ENCODE assay signal across 8 mouse cellular contexts in genomic region chr13:103333601-103334391, GRCm38 (mm10). TPM values are rescaled to one million over a fixed set of nuclear protein-coding genes. Genes with fewer than 3 reads are reported as not detected.
DNase-seq lines count a peak whose midpoint lies in the region; ATAC-seq and TF ChIP-seq lines count a peak whose summit lies in the region.

No protein-coding gene starts in this region.

- H3K9ac ChIP-seq in forebrain, embryonic 14.5 days (ENCODE audit: low read length) = peak overlapping the region; percentile 65
- peak overlapping the region; percentile 59 for H3K9ac ChIP-seq in midbrain, embryonic 12.5 days (replicated peaks)
- H3K9ac ChIP-seq in stomach, embryonic 14.5 days (replicated peaks; ENCODE audit: low read depth, low read length) = peak overlapping the region; percentile 48

- H3K4me1 ChIP-seq in E14TG2a.4 (replicated peaks; ENCODE audit: low read depth, low read length) = peaks cover 30% of the 10 kb centered on the region
- peaks cover 4% of the 10 kb centered on the region for H3K4me1 ChIP-seq in forebrain, embryonic 14.5 days (ENCODE audit: control insufficient read depth, insufficient read depth, low read length)
- H3K4me1 ChIP-seq in midbrain, embryonic 12.5 days = peaks cover 19% of the 10 kb centered on the region
- peaks cover 8% of the 10 kb centered on the region; the same call in 1 of the 2 replicates for H3K4me1 ChIP-seq in stomach, embryonic 14.5 days (ENCODE audit: control insufficient read depth, insufficient read depth, low read length)

- intact Hi-C loops in heart, postnatal 14 days (cut with DNase I) = loop anchor here (5.0 to 10.0 kb wide), 4 partner anchors 61 to 309 kb away; no protein-coding TSS in a partner anchor
- intact Hi-C loops in left cerebral cortex, postnatal 25 days (cut with DNase I) = loop anchor here (2.0 kb wide), 2 partner anchors 125 to 161 kb away; no protein-coding TSS in a partner anchor

- peak; percentile 56 to 65 for DNase-seq in adrenal gland, adult 18-20 months (ENCODE audit: low spot score in 2 of 2)
- DNase-seq in forebrain, embryonic 14.5 days (ENCODE audit: low spot score) = peak; percentile 60
- peak; percentile 61 to 69 for DNase-seq in heart, postnatal 14 days
- peak; percentile 59 to 60 for DNase-seq in left cerebral cortex, postnatal 25 days (ENCODE audit: low spot score in 2 of 2)

- under 1% methylated on average over 68 of the region's 74 CpGs for WGBS in forebrain, embryonic 14.5 days
- WGBS in midbrain, embryonic 12.5 days = under 1% methylated on average over 73 of the region's 74 CpGs
- under 1% methylated on average over 66 of the region's 74 CpGs for WGBS in stomach, embryonic 14.5 days

- no peaks in the 10 kb centered on the region for H3K36me3 ChIP-seq in E14TG2a.4 (ENCODE audit: insufficient read depth, low read length)
- H3K36me3 ChIP-seq in forebrain, embryonic 14.5 days (ENCODE audit: control insufficient read depth, insufficient read depth, low read length) = no peaks in the 10 kb centered on the region
- no peaks in the 10 kb centered on the region for H3K36me3 ChIP-seq in midbrain, embryonic 12.5 days
- H3K36me3 ChIP-seq in stomach, embryonic 14.5 days (ENCODE audit: control insufficient read depth, insufficient read depth, low read length) = no peaks in the 10 kb centered on the region

- H3K4me2 ChIP-seq in forebrain, embryonic 14.5 days (ENCODE audit: low read length) = peak overlapping the region; percentile 97
- peak overlapping the region; percentile 96 for H3K4me2 ChIP-seq in midbrain, embryonic 12.5 days (replicated peaks)
- H3K4me2 ChIP-seq in stomach, embryonic 14.5 days (replicated peaks; ENCODE audit: low read depth, low read length) = peak overlapping the region; percentile 88

- peak overlapping the region; percentile 90 for H3K4me3 ChIP-seq in E14TG2a.4 (replicated peaks; ENCODE audit: low read length)
- peak overlapping the region; percentile 66 for H3K4me3 ChIP-seq in forebrain, embryonic 14.5 days (ENCODE audit: low read depth, low read length)
- H3K4me3 ChIP-seq in midbrain, embryonic 12.5 days = peak overlapping the region; percentile 75
- H3K4me3 ChIP-seq in stomach, embryonic 14.5 days (ENCODE audit: low read depth, low read length) = peak overlapping the region; percentile 76

- ATAC-seq in forebrain, embryonic 14.5 days = peak; percentile 70
- ATAC-seq in midbrain, embryonic 12.5 days (ENCODE audit: low FRiP score, low read depth) = peak; percentile 48
- peak; percentile 51 for ATAC-seq in stomach, embryonic 14.5 days (ENCODE audit: insufficient number of reproducible peaks, insufficient read depth, low FRiP score, low read depth)
- no peak for ATAC-seq in CD4-positive, CD25-positive, alpha-beta regulatory T cell, adult 4 months

- peak overlapping the region; percentile 33; the same call in 1 of the 2 replicates for H3K27ac ChIP-seq in forebrain, embryonic 14.5 days (ENCODE audit: low read depth, low read length)
- H3K27ac ChIP-seq in midbrain, embryonic 12.5 days (replicated peaks) = peak overlapping the region; percentile 15; the same call in 1 of the 2 replicates
- no peak overlapping the region for H3K27ac ChIP-seq in stomach, embryonic 14.5 days (ENCODE audit: low read length)

- TF ChIP-seq CTCF in E14TG2a.4 (conservative IDR thresholded peaks at IDR 0.05; ENCODE audit: low read length) = no peak

- no peaks in the 10 kb centered on the region for H3K9me3 ChIP-seq in E14TG2a.4 (ENCODE audit: low read length)
- H3K9me3 ChIP-seq in forebrain, embryonic 14.5 days (replicated peaks; ENCODE audit: control insufficient read depth, low read length) = no peaks in the 10 kb centered on the region
- H3K9me3 ChIP-seq in midbrain, embryonic 12.5 days = no peaks in the 10 kb centered on the region
- no peaks in the 10 kb centered on the region for H3K9me3 ChIP-seq in stomach, embryonic 14.5 days (ENCODE audit: control insufficient read depth, low read depth, low read length)

- H3K27me3 ChIP-seq in E14TG2a.4 (ENCODE audit: insufficient read depth, low read length) = peaks cover 65% of the 10 kb centered on the region
- peaks cover 20% of the 10 kb centered on the region for H3K27me3 ChIP-seq in forebrain, embryonic 14.5 days (replicated peaks; ENCODE audit: control insufficient read depth, insufficient read depth, low read length)
- peaks cover 55% of the 10 kb centered on the region for H3K27me3 ChIP-seq in midbrain, embryonic 12.5 days
- 0 out of 2 replicates have a peak, but pooled peaks cover 4% of the 10 kb centered on the region for H3K27me3 ChIP-seq in stomach, embryonic 14.5 days (ENCODE audit: control insufficient read depth, insufficient read depth, low read length)

RNA-seq across cellular contexts. Expression of gene Mast4, which starts 0.5 kb away (rescaled TPM):
- 10 to 100 TPM; 70.7 to 72.0 TPM for total RNA-seq in adrenal gland, adult 18-20 months (2021)
- 11.7 and 16.3 TPM in 2 replicates for polyA plus RNA-seq in forebrain, embryonic 14.5 days (2014; fragmentation: Nextera tagmentation; extraction: Ambion mirVana)
- 10 to 100 TPM; 45.9 to 49.2 TPM for total RNA-seq in heart, postnatal 14 days (2021)
- 10 to 100 TPM; 41.2 to 46.7 TPM for total RNA-seq in left cerebral cortex, postnatal 25 days (2021)
- polyA plus RNA-seq in midbrain, embryonic 12.5 days (2016; fragmentation: Nextera tagmentation; extraction: Ambion mirVana) = 29.7 and 34.9 TPM in 2 replicates
- 45.6 and 48.0 TPM in 2 replicates for polyA plus RNA-seq in stomach, embryonic 14.5 days (2014; fragmentation: Nextera tagmentation; extraction: Ambion mirVana)
- polyA plus RNA-seq in CD4-positive, CD25-positive, alpha-beta regulatory T cell, adult 4 months (2017; shearing (Covaris generic)) = 10 to 100 TPM; 18.5 to 22.4 TPM
